Mouse (Mus musculus) hindbrain, embryonic 14.5 days (tissue): ENCODE results near the gene Clip2. TPM values are rescaled to one million over a fixed set of nuclear protein-coding genes. Genes with fewer than 3 reads are reported as not detected.

Source experiments
- ATAC-seq: fragments of 200-750 bp; cut with Nextera tagmentation; 2 replicates; pipeline ENCODE4 v1.8.0; 2017; ENCODE audit warnings: moderate number of reproducible peaks, mild to moderate bottlenecking, moderate TSS enrichment, moderate library complexity; ENCODE audit not compliant: low FRiP score
- DNase-seq: peaks from one replicate; pipeline ENCODE4 v3.0.0-alpha.2; 2015; ENCODE audit warnings: low spot score
- H3K27ac ChIP-seq: fragments of 300-500 bp; sonication (generic); 2 replicates; pipeline ENCODE4 v1.5.1; 2014; ENCODE audit warnings: mild to moderate bottlenecking, moderate library complexity
- H3K27me3 ChIP-seq: fragments of 300-500 bp; sonication (generic); 2 replicates; pipeline ENCODE4 v1.6.1; 2014; ENCODE audit warnings: mild to moderate bottlenecking, low read length, mixed read lengths; ENCODE audit not compliant: control insufficient read depth, insufficient read depth
- H3K36me3 ChIP-seq: fragments of 300-500 bp; sonication (generic); replicated peaks from 2 replicates; pipeline ENCODE4 v1.6.1; 2014; ENCODE audit not compliant: control insufficient read depth, insufficient read depth
- H3K4me1 ChIP-seq: fragments of 300-500 bp; sonication (generic); replicated peaks from 2 replicates; pipeline ENCODE4 v1.6.1; 2014; ENCODE audit warnings: antibody characterized with exemption, low read length, mixed read lengths; ENCODE audit not compliant: control insufficient read depth, insufficient read depth
- H3K4me2 ChIP-seq: fragments of 300-500 bp; sonication (generic); replicated peaks from 2 replicates; pipeline ENCODE4 v1.6.1; 2014; ENCODE audit warnings: mild to moderate bottlenecking, moderate library complexity
- H3K4me3 ChIP-seq: fragments of 300-500 bp; sonication (generic); replicated peaks from 2 replicates; pipeline ENCODE4 v1.5.1; 2014; ENCODE audit warnings: mild to moderate bottlenecking, low read length
- H3K9ac ChIP-seq: fragments of 300-500 bp; sonication (generic); 2 replicates; pipeline ENCODE4 v1.6.1; 2014
- H3K9me3 ChIP-seq: fragments of 300-500 bp; sonication (generic); 2 replicates; pipeline ENCODE4 v1.6.1; 2016; ENCODE audit warnings: low read length; ENCODE audit not compliant: control insufficient read depth
- WGBS: fragments of 180-500 bp; shearing (Covaris S2); extraction: QIAGEN DNeasy Blood & Tissue Kit; methylation state at CpG from one replicate; pipeline ENCODE4 v1.1.7; 2014; 5-methylcytosine and 5-hydroxymethylcytosine counted together
- microRNA-seq: library from miRNA; unstranded; fragments of <30 nt; microRNA quantifications from one replicate; pipeline ENCODE4, GENCODE M21; 2016
- polyA plus RNA-seq: library from polyadenylated mRNA; unstranded; fragments of >200 nt; fragmentation: Nextera tagmentation; extraction: Ambion mirVana; gene quantifications from 2 replicates; pipeline ENCODE4 v1.2.1, GENCODE M21; 2014

Gene Clip2
- polyA plus RNA-seq, 1 experiment from 2014 or later, result 16.8 TPM

DNA sequence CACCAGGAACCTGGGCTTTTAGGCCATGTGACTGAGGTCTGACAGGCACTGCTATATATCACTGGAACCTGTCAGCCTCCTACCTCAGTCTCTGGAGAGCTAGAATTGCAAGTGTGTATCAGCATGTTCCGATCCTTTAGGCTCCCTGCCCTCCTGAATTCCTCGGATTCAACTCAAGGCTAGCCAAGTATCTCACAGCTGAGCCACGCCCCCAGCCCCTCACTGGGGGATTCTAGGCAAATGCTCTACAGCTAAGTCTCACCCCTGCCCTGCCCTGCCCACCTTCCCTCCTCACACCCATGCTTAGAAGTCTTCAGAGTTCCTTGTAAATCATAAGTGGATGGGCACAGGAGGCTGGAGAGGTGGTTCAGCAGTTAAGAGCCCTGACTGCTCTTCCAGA lies 111.1 kb downstream of the Clip2 start:
- Histone ChIP-seq H3K27ac (no peak overlapping the region), H3K9ac (no peak overlapping the region), H3K36me3 (no peaks in the 10 kb centered on the region), H3K4me1 (peaks cover 8% of the 10 kb centered on the region), H3K4me2 (no peak overlapping the region), H3K4me3 (no peak overlapping the region), H3K9me3 (0 out of 2 replicates have a peak, but pooled peaks cover 4% of the 10 kb centered on the region), H3K27me3 (no peaks in the 10 kb centered on the region)
- DNase-seq (no peak), ATAC-seq (no peak)
- WGBS, result 81% methylated on average over 3 of the region's 3 CpGs

DNA sequence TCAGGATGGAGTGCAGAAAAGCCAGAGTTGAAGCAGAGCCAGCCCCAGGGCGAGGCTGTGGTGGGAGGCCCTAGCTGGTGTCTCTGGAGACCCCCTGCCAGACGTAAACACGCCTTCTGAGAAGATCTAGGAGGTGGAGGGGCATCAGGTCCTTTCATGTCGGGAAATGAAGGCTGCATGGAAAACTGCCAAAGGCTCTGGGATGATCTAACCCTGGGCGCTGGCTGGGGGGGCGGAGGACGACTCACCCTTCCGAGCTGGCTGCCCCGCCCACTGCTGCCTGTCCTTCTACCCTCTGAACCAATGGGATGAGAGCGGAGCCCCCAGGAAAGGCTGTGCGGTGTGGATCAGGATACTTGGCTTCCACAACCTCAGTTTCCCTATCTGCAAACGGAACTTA lies 112.1 kb downstream of the Clip2 start:
- H3K9ac ChIP-seq, result no peak overlapping the region
- H3K27ac ChIP-seq, result no peak overlapping the region
- 75% methylated on average over 12 of the region's 12 CpGs for WGBS
- H3K9me3 ChIP-seq, result 0 out of 2 replicates have a peak, but pooled peaks cover 4% of the 10 kb centered on the region
- H3K4me3 ChIP-seq, result no peak overlapping the region
- ATAC-seq, result no peak
- DNase-seq, result no peak
- no peaks in the 10 kb centered on the region for H3K36me3 ChIP-seq
- H3K27me3 ChIP-seq, result no peaks in the 10 kb centered on the region
- peaks cover 16% of the 10 kb centered on the region for H3K4me1 ChIP-seq
- no peak overlapping the region for H3K4me2 ChIP-seq

DNA sequence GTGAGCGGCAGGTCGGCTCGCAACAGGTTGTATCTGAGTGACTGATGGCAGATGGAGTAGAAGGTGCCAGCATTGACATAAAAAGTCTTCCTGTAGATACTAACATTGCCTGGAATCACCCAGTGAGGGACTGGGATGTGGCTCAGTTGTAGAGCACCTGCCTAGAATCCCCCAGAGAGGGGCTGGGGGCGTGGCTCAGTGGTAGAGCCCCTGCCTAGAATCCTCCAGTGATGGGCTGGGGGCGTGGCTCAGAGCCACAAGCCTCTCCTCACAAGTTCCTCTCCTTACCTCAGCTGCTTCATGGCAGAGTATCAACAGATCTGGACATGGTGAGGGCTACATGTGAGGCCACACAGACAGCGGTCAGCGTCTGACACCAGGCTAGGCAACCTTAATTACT lies 112.8 kb downstream of the Clip2 start:
- 0 out of 2 replicates have a peak, but pooled peaks cover 4% of the 10 kb centered on the region for H3K9me3 ChIP-seq
- no peaks in the 10 kb centered on the region for H3K36me3 ChIP-seq
- H3K4me3 ChIP-seq, result no peak overlapping the region
- ATAC-seq (no peak), DNase-seq (no peak)
- no peak overlapping the region for H3K27ac ChIP-seq
- WGBS, result 94% methylated on average over 7 of the region's 7 CpGs
- H3K27me3 ChIP-seq, result no peaks in the 10 kb centered on the region
- no peak overlapping the region for H3K9ac ChIP-seq
- no peak overlapping the region for H3K4me2 ChIP-seq
- peaks cover 16% of the 10 kb centered on the region for H3K4me1 ChIP-seq

Small RNA genes lying within 50 kb of the gene (microRNA-seq; reads per million reads assigned to microRNA genes)
- gene Gm26340, result not detected
- not detected for gene Mir7228

Other genes starting within 250 kb of the Clip2 start
- 126 TPM in 2 replicates for gene Gtf2i, start 237.7 kb downstream of the Clip2 start, polyA plus RNA-seq
- 57.1 and 57.3 TPM in 2 replicates for gene Gtf2ird1, start 95.7 kb downstream of the Clip2 start, polyA plus RNA-seq
- gene Syna, start 7.7 kb upstream of the Clip2 start, polyA plus RNA-seq, result 0.25 and 0.39 TPM in 2 replicates
- gene Rfc2, start 28.9 kb upstream of the Clip2 start, polyA plus RNA-seq, result 174 and 178 TPM in 2 replicates
- gene Lat2, start 62.6 kb upstream of the Clip2 start, polyA plus RNA-seq, result 1.1 and 1.5 TPM in 2 replicates
- 329 and 343 TPM in 2 replicates for gene Eif4h, start 87.1 kb upstream of the Clip2 start, polyA plus RNA-seq
- 25.5 and 26.4 TPM in 2 replicates for gene Limk1, start 136.2 kb upstream of the Clip2 start, polyA plus RNA-seq
- gene Eln, start 194.9 kb upstream of the Clip2 start, polyA plus RNA-seq, result 17.9 and 21.4 TPM in 2 replicates